24 mouse cellular contexts compared by ENCODE assay signal in the genomic region with DNA sequence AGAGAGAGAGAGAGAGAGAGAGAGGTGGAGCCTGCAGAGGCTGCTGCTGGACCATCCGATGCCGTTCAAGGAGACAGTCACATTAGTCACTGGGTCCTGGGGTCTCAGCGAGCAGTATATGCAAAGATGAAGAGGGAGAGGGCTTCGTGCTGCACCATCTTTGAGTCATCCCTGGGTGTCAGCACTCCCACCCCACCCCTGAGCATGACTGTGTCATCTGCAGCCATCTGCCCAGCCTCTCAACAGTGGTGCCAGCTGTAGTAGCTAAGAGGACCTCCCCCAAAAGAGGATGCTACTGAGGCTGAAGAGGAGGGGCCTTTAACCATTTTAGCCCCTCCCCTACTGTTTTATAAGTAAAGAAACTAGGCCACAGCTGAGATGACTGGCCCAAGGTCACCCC.
A peak's percentile ranks its signal among the peaks of the same experiment; 100 is the strongest.
DNase-seq lines count a peak whose midpoint lies in the region; ATAC-seq and TF ChIP-seq lines count a peak whose summit lies in the region.
"Had no signal": no experiment of that assay in that cellular context is flagged by ENCODE, and none has a peak within 500 bp of the region (broad histone marks: within the 10 kb centered on the region; RNA-seq: fewer than 3 reads in every experiment).

No protein-coding gene starts in this region.

- no peak for ATAC-seq in granulocyte monocyte progenitor cell, adult 5-6 weeks (replicated peaks; ENCODE audit: poor library complexity, severe bottlenecking)
- ATAC-seq: forebrain, embryonic 14.5 days; hindbrain, embryonic 16.5 days; intestine, embryonic 15.5 days; midbrain, embryonic 13.5 days had no signal

- peak overlapping the region; percentile 94; the same call in 1 of the 2 replicates for H3K27ac ChIP-seq in layer of hippocampus, adult 2 months
- H3K27ac ChIP-seq: embryonic facial prominence, embryonic 13.5 days; intestine, embryonic 15.5 days; liver, embryonic 13.5 days; midbrain, embryonic 13.5 days had no signal

- DNase-seq in cerebellum, postnatal 10 days = peak; percentile 18 to 33
- no peak for DNase-seq in cerebellum, postnatal 36 days
- peak in 1 of 2 experiments; percentile 50 for DNase-seq in layer of hippocampus, adult 2 months (ENCODE audit: low spot score in 2 of 2)
- no peak for DNase-seq in layer of hippocampus, adult 11-12 months (ENCODE audit: low spot score)
- peak; percentile 56 for DNase-seq in right cerebral cortex, postnatal 25 days
- no peak for DNase-seq in right cerebral cortex, postnatal 4 days
- DNase-seq in telencephalon, adult 2 months (ENCODE audit: low read depth, low spot score) = peak; percentile 34
- DNase-seq: adrenal gland, postnatal 14 days; cerebellum, adult 8-10 months; gastrocnemius, postnatal 36 days; heart, postnatal 4 days; kidney, adult 8-10 months; kidney, postnatal 10 days; liver, embryonic 13.5 days; lung, adult 2 months; lung, postnatal 14 days; thymus, postnatal 36 days had no signal

- no peak overlapping the region for H3K4me3 ChIP-seq in layer of hippocampus, adult 2 months
- H3K4me3 ChIP-seq: embryonic facial prominence, embryonic 13.5 days; erythroblast, embryonic 14.5 days; intestine, embryonic 15.5 days; liver, embryonic 13.5 days; midbrain, embryonic 13.5 days had no signal

- TF ChIP-seq CTCF in layer of hippocampus, adult 2 months (conservative IDR thresholded peaks at IDR 0.05) = no peak

Comparison
In these comparisons a context has a peak if more than half of its experiments do, and no peak if none do; other contexts are left out.
1. DNase-seq: peak in cerebellum, postnatal 10 days (2 of 2), right cerebral cortex, postnatal 25 days (single experiment) and telencephalon, adult 2 months (single experiment); none in cerebellum, postnatal 36 days (0 of 2), layer of hippocampus, adult 11-12 months (single experiment) and right cerebral cortex, postnatal 4 days (single experiment).